Mouse (Mus musculus) adrenal gland (tissue): ENCODE measurements at regions not wholly inside any gene's neighbourhood (a gene's known extent, or its start where the extent isn't known, plus 50 kb on each side); places are given as distances from the start of the nearest gene placed in this dataset.

Source experiments
- intact Hi-C: fragments of 180-260 bp; cut with DNase I; formaldehyde crosslinking; loops from one replicate; pipeline ENCODE4 v1.15.1; 2025

GRCm38 (mm10) chr1:151045334-151045733, 52.1 kb upstream of the Hmcn1 start:
- intact Hi-C loops, result no loop called here

GRCm38 (mm10) chr1:151046626-151047025, 53.4 kb upstream of the Hmcn1 start:
- intact Hi-C loops, result no loop called here

DNA sequence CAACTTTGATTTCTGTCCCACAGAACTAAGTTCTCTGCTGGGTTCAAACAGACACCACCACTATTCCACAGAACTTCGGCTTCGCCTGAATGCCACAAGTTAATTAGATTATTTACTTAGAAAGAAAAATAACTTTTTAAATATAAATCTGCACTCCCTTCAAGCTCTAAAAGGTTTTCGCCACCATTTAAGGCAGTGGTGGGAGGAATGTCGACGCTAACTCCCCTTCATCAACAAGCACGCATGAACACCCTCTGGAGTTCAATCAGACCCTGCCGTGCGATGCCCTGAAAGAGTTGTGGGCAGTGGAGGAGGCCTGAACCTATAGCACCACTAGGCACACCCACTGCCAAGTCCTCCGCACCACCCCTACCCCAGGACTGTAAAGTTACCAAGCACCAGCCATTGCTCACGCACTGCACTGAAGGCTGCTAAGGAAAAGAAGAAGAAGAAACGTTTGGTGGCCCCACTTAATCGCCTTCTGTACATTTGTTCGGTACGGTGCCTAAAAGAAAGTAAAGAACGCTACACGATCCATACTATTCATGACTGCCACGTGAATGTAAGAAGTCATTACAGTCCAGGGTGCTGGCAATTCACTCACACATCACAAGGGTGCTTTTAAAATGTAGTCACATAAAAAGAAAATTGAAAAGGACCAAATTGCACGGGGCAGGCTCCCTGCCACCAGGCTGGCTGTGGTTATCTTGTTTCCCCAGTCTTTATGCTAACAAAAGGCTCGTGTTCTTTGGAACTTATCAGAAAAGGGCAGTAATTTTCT, 56.7 kb upstream of the Hmcn1 start:
- intact Hi-C loops, result no loop called here

DNA sequence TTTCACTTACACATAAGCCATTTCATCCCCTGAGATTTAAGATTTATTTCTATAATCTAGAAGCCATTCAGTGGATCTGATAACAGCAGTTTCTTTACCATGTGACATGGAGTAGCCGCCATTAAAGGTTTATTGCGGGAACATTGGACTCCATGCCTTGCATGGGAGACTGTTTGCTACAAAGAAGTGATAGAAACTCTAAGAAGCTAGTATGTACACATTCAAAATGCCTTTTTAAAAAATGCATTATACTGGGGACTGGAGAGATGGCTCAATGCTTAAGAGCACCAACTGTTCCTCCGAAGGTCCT, 57.2 kb upstream of the Hmcn1 start:
- intact Hi-C loops, result no loop called here

DNA sequence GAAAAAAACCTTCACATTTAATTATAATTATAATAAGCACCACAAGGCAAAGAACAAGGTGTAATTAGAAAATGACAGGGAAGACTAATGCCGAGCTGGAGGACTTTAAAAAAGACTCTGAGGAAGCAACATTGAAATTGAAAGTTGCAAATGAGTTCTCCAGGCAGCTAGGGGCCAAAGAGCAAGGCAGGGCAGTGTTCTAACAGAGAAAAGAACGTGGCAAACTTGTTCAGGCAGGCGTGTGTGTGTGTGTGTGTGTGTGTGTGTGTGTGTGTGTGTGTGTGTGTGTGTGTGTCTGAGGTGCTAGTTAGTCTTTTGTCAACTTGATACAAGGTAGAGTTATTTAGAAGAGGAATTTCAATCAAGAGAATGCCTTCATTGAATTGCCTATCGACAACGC, 60.0 kb upstream of the Hmcn1 start:
- intact Hi-C loops, result no loop called here

DNA sequence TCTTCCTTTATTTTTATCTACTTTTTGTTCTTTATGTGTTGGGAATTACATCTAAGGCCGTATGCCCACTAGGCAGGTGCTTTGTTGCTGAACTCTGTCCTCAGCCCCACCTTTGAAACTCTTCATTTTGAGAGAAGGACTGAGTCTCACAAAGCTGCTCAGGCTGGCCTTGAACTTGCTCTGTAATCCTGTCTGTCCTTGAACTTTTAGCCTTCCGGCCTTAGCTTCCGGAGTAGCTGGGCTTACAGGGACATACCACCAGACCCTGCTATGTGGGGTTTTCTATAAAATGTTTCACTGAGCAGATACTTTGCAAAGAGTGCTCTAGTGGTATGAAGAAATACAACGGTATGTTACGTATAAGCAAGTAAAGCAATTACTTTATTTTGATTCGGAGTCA, 62.2 kb upstream of the Hmcn1 start:
- intact Hi-C loops, result no loop called here

DNA sequence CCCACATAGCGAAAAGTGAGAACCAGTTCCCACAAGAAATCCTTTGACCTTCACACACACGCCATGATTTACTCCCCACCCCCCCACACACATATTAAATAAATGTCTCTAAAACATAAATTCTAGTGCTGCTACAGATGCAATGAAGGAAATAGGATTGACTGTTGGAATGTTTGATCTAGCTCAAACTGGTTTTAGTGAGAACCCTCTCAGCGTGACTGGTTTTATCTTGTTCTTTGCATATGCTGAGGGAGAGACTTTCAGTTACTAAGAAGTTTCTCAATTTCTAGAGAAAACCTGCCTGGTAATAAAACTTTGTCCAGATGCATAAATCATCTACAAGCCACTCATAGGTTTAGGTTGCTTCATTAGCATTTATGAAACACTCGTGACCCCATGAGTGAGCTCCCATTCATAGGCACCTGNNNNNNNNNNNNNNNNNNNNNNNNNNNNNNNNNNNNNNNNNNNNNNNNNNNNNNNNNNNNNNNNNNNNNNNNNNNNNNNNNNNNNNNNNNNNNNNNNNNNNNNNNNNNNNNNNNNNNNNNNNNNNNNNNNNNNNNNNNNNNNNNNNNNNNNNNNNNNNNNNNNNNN, 66.4 kb upstream of the Hmcn1 start:
- intact Hi-C loops, result no loop called here

- intact Hi-C loops, result no loop called here
Observed at GRCm38 (mm10) chr1:151065090-151065567, 71.9 kb upstream of the Hmcn1 start.

- intact Hi-C loops, result no loop called here
Observed at GRCm38 (mm10) chr1:151066379-151067128, 73.3 kb upstream of the Hmcn1 start.

DNA sequence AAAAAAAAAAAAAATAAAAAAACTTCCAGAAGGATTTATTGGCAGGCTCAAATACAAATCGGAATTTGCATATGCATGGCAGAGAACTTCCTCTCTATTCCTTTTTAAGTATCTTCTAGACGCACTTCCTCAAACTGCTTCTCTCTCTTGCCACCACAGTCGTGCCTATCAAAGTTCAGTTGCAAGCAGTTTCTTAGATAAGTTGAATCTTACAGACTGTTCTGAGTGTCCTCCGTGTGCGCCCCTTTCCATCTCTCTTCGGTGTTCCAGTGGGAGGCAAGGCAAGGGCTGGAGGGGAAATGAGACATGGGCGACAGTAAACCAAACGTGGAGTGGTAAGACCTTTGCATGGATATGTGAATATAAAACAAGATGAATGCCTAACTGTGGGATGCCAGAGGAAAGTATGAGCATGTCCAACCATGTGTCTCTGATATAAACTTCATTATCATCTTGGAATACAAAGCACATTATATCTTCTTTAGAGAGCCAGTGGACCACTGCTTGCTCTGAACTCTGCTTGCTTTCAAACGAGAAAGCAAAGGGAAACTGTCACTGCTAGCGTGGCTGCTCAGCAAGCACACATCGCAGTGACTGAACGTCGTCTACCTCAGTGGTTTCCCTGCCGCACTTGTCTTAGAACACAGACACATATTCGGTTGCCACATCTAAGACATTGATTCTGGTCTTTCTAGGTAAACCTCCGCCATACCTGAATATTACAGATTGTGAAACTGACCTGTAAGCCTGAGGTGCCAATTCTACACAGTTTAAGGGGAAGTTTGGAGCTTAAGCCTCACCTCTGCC, 81.5 kb upstream of the Hmcn1 start:
- intact Hi-C loops, result loop anchor here (5.0 kb wide), 3 partner anchors 37 to 313 kb away; no protein-coding TSS in a partner anchor

GRCm38 (mm10) chr1:151075541-151075940, 82.3 kb upstream of the Hmcn1 start:
- intact Hi-C loops, result loop anchor here (5.0 kb wide), 3 partner anchors 38 to 312 kb away; no protein-coding TSS in a partner anchor

DNA sequence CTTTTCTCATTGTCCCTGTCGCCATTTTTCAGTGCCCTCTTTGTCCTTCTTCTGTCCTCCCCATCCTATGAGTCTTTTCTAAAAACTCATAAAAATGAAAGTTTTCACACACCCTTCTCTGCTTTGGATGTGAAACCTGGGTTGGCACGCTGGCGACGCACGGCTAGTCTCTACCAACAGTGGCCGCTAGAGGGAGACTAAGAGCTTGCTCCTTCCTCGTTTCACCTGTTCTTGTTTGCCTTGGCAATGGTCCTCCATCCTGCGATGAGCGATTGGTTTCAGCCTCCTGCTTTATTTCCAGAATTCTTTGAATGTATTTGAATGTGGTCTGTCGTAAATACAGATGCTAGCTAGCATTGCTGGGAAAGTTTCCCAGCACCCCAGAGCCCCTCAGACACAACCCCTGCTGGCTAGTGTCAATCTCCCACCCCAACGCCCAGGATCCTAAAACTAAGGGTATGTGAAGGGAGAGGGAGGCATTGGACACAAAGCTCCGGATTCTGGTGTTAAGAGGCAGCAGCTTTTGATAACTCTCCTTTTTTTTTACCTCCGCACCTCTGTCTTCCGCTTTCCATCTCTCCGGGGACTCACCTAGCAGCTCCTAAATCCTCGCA, 85.8 kb upstream of the Hmcn1 start:
- intact Hi-C loops, result loop anchor here (5.0 kb wide), 3 partner anchors 42 to 308 kb away; no protein-coding TSS in a partner anchor

DNA sequence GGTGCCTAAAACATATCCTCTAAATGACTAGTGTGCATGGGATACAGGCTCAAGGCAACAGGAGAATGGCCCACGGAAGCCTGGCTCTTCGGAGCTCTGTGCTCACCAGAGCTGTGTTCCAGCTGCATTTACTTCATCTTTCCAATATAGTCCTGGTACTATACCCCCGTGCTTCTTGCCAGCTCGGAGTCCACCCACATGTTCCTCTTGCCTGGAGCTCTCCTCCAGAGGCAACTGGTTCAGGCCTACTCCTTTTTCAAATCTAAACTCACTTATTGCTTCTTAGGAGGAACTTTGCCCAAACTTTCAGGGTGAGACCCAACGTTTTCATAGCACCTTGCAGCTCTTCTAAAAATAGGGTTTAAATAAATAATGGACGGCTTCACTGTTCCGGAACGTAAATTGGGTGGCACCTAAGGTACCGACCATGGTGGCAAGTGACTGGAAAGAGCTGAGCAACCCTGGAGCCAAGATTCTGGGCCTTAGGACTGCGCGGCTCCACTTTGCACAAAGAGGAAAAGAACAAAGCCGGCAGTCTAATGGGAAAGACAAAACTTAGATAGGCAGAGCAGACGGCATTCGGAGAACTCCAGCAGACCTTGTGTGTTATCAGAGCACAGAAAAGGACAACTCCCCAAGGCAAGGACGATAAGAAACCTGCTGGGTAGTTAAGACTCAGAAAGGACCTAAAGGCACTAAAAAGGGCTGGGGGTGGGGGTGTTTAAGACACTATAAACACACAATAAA, 86.6 kb upstream of the Hmcn1 start:
- intact Hi-C loops, result loop anchor here (5.0 kb wide), 3 partner anchors 42 to 308 kb away; no protein-coding TSS in a partner anchor

GRCm38 (mm10) chr1:151080510-151080980, 87.3 kb upstream of the Hmcn1 start:
- intact Hi-C loops, result no loop called here

GRCm38 (mm10) chr1:151082510-151083033, 89.3 kb upstream of the Hmcn1 start:
- intact Hi-C loops, result no loop called here

DNA sequence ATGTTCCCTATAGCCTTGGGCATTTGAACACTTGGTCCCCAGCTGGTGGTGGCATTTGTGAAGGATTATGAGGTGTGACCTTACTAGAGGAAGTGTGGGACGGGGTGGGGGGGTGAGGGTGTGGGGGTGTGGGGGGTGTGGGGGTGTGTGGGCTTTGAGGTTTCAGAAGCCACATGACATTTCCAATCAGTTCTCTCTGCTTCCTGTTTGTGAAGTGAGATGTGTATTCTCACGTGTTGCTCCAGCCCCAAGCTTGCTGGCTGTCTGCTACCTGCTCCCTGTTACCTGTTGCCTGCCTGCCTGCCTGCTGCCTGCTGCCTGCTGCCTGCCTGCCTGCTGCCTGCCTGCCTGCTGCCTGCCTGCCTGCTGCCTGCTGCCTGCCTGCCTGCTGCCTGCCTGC, 90.6 kb upstream of the Hmcn1 start:
- intact Hi-C loops, result no loop called here

DNA sequence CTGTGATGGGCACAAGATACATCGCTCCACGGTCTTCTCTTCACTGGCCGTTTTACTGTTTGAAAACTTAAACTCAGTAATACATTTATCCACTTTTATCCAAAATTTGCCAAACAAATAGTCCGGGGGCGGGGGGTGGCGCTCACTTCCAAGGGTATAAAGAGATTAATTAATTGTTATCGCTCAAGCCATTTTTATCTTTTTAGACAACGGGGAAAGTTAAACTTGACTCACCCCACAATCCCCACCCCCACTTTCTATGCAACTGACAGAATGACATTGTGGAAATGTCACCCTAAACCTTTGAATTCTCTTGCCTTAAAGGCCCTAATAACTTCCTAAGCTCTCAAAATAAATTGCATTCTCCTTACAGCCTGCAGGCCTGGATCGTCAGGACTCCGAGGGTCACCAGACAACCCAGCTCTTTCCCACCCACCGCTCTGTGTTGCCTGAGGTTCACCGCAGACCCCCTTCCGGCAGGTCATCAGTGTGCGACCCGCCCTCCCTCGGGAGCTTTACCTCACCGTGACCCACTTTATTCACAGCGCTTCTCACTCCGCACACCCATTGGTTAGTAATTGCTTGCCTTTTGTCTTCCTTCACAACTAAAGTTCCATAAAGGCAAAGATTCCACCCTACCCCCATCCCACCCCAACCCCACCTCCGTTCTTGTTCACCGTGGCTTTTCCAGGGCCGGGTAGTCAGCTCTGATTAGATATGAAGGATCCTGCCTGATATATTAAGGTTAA, 93.0 kb upstream of the Hmcn1 start:
- intact Hi-C loops, result no loop called here

- intact Hi-C loops, result no loop called here
Observed at GRCm38 (mm10) chr1:151087151-151087660, 94.0 kb upstream of the Hmcn1 start.
